Mouse (Mus musculus) ES-CJ7 (cell line): ENCODE measurements at regions not wholly inside any gene's neighbourhood (a gene's known extent, or its start where the extent isn't known, plus 50 kb on each side); places are given as distances from the start of the nearest gene placed in this dataset.

Source experiments
- DNase-seq: peaks from one replicate; pipeline ENCODE4 v3.0.0; 2011; ENCODE audit warnings: low read depth, low spot score

- DNase-seq = peak; percentile 50
Observed at GRCm38 (mm10) chr15:36857622-36858021, 150.0 kb downstream of the Zfp706 start.

- no peak for DNase-seq
Observed at GRCm38 (mm10) chr15:36855550-36856131, 151.9 kb downstream of the Zfp706 start.

GRCm38 (mm10) chr15:36854900-36855321, 152.7 kb downstream of the Zfp706 start:
- DNase-seq = no peak

GRCm38 (mm10) chr15:36852229-36852821, 155.2 kb downstream of the Zfp706 start:
- DNase-seq = no peak

GRCm38 (mm10) chr15:36848238-36848637, 159.3 kb downstream of the Zfp706 start:
- no peak for DNase-seq

- DNase-seq = no peak
Observed at GRCm38 (mm10) chr15:36846806-36847205, 160.8 kb downstream of the Zfp706 start.
